Mouse (Mus musculus) limb, embryonic 14.5 days (tissue): ENCODE measurements around the gene Ets1. TPM values are rescaled to one million over a fixed set of nuclear protein-coding genes. Genes with fewer than 3 reads are reported as not detected.

Experiments
- ATAC-seq: fragments of 200-750 bp; cut with Nextera tagmentation; 2 replicates; pipeline ENCODE4 v1.8.0; 2017; ENCODE audit warnings: low read depth, moderate number of reproducible peaks, moderate TSS enrichment; ENCODE audit not compliant: low FRiP score
- DNase-seq: peaks from one replicate; pipeline ENCODE4 v3.0.0-alpha.2; 2015; ENCODE audit warnings: low spot score
- H3K27ac ChIP-seq: fragments of 300-500 bp; sonication (generic); replicated peaks from 2 replicates; pipeline ENCODE4 v1.5.1; 2014; ENCODE audit warnings: low read depth, mild to moderate bottlenecking, low read length, moderate library complexity, mixed read lengths
- H3K27me3 ChIP-seq: fragments of 300-500 bp; sonication (generic); 2 replicates; pipeline ENCODE4 v1.6.1; 2014; ENCODE audit warnings: low read length, mixed read lengths; ENCODE audit not compliant: control insufficient read depth, insufficient read depth
- H3K36me3 ChIP-seq: fragments of 300-500 bp; sonication (generic); 2 replicates; pipeline ENCODE4 v1.6.1; 2014; ENCODE audit warnings: mild to moderate bottlenecking, low read length, moderate library complexity, mixed read lengths; ENCODE audit not compliant: control insufficient read depth, insufficient read depth
- H3K4me1 ChIP-seq: fragments of 300-500 bp; sonication (generic); 2 replicates; pipeline ENCODE4 v1.6.1; 2014; ENCODE audit warnings: antibody characterized with exemption, low read length, mixed read lengths; ENCODE audit not compliant: control insufficient read depth, insufficient read depth
- H3K4me2 ChIP-seq: fragments of 300-500 bp; sonication (generic); replicated peaks from 2 replicates; pipeline ENCODE4 v1.6.1; 2014; ENCODE audit warnings: low read depth, mild to moderate bottlenecking, low read length, moderate library complexity; ENCODE audit not compliant: severe bottlenecking
- H3K4me3 ChIP-seq: fragments of 300-500 bp; sonication (generic); replicated peaks from 2 replicates; pipeline ENCODE4 v1.5.1; 2014; ENCODE audit warnings: low read length
- H3K9ac ChIP-seq: fragments of 300-500 bp; sonication (generic); 2 replicates; pipeline ENCODE4 v1.6.1; 2014; ENCODE audit warnings: mild to moderate bottlenecking, low read depth, low read length, moderate library complexity; ENCODE audit not compliant: severe bottlenecking
- H3K9me3 ChIP-seq: fragments of 300-500 bp; sonication (generic); 2 replicates; pipeline ENCODE4 v1.6.1; 2016; ENCODE audit warnings: low read length; ENCODE audit not compliant: control insufficient read depth
- POLR2A ChIP-seq: fragments of 200-500 bp; IDR thresholded peaks from 2 replicates; pipeline ENCODE4 v1.8.0; 2012; ENCODE audit warnings: inconsistent platforms, mild to moderate bottlenecking, moderate library complexity, borderline replicate concordance; ENCODE audit not compliant: insufficient read depth, insufficient read length; ENCODE audit errors: extremely low read depth
- WGBS: fragments of 180-500 bp; shearing (Covaris S2); extraction: QIAGEN DNeasy Blood & Tissue Kit; methylation state at CpG from one replicate; pipeline ENCODE4 v1.1.7; 2014; 5-methylcytosine and 5-hydroxymethylcytosine counted together
- polyA plus RNA-seq, 2 experiments: library from polyadenylated mRNA; depleted of rRNA in 1 of 2; stranded (reverse) in 1 of 2; unstranded in 1 of 2; fragments of >200 nt; fragmentation: Nextera tagmentation in 1 of 2; extraction: Ambion mirVana in 1 of 2; gene quantifications; 2 replicates each; pipeline versions ENCODE4 v1.2.1 to v1.2.3; 2012 to 2014

The Ets1 gene
- polyA plus RNA-seq, 2 experiments: 21.3 to 34.3 TPM

GRCm38 (mm10) chr9:32778866-32779265, 142.8 kb downstream of the Ets1 start:
- DNase-seq: no peak
- WGBS: 74% methylated on average over 1 of the region's 1 CpGs
- ATAC-seq: no peak
- Histone ChIP-seq H3K27me3 (no peaks in the 10 kb centered on the region), H3K9ac (no peak overlapping the region), H3K27ac (no peak overlapping the region), H3K4me3 (no peak overlapping the region), H3K4me1 (0 out of 2 replicates have a peak, but pooled peaks cover 4% of the 10 kb centered on the region), H3K9me3 (no peaks in the 10 kb centered on the region), H3K36me3 (no peaks in the 10 kb centered on the region), H3K4me2 (no peak overlapping the region)
- no peak for TF ChIP-seq POLR2A

DNA sequence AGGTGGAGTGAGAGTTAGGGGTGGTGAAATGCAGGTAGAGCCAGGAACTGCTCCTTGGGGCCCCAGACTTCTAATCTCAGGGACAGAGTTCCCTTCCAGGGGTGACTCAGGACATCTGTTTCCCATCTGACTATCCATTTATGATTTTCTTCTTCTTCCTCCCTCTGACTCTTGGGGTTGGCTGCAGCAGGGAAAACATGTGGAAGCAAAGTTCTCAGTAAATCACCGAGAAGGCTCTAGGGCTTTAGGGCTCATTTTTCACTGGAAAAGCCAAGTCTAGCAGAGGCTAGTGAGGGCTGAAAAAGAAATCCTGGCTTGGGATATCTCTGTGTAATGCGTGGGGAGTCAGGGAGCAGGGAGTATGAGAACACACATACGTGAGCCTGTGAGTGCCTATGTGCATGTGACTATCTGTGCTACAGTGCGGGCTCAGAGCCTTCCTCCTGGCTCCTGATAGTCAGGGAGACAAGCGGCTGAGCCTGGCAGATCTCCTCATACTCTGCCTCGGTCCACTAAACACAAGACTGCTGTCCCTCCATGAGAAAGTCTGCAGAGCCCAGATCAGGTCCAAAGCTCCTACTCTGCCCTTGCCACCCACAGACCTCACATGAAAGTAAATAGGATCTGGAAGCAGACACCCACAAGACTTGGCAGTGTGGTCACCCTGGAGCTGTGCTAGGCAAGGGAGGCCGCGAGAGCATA, 146.5 kb downstream of the Ets1 start:
- Histone ChIP-seq H3K27me3 (no peaks in the 10 kb centered on the region), H3K4me2 (no peak overlapping the region), H3K36me3 (no peaks in the 10 kb centered on the region), H3K9me3 (no peaks in the 10 kb centered on the region), H3K4me3 (no peak overlapping the region), H3K4me1 (peaks cover 12% of the 10 kb centered on the region), H3K9ac (no peak overlapping the region), H3K27ac (no peak overlapping the region)
- WGBS: 64% methylated on average over 8 of the region's 8 CpGs
- 0 out of 2 replicates have a peak, but pooled peaks have one; percentile 12 for ATAC-seq
- TF ChIP-seq POLR2A: no peak
- peak; percentile 26 for DNase-seq

GRCm38 (mm10) chr9:32787091-32787490, 151.1 kb downstream of the Ets1 start:
- no peak for TF ChIP-seq POLR2A
- no peaks in the 10 kb centered on the region for H3K36me3 ChIP-seq
- H3K4me3 ChIP-seq: no peak overlapping the region
- ATAC-seq (no peak), DNase-seq (peak; percentile 10)
- H3K4me2 ChIP-seq: no peak overlapping the region
- no peaks in the 10 kb centered on the region for H3K9me3 ChIP-seq
- no peaks in the 10 kb centered on the region for H3K27me3 ChIP-seq
- H3K4me1 ChIP-seq: peaks cover 18% of the 10 kb centered on the region
- 49% methylated on average over 7 of the region's 7 CpGs for WGBS
- H3K27ac ChIP-seq: no peak overlapping the region
- H3K9ac ChIP-seq: no peak overlapping the region

DNA sequence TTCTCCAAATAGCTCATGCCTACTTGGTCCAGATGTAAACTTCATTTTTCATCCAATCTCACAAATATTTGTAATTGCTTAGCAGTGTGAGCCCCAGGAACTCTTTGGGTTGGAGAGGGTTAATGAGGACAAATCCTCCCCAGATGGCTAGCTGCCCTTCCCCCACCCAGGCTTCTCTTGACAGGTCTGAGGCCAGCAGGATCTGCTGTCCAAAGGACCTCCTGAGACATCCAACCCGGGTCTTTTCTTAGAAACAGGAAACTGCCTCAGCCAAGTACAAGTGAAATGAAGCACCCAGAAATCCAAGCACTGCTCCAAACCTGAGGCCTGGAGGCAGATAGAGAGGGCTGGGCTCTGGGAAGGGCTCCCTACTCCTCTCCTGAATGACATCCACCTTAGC, 151.6 kb downstream of the Ets1 start:
- no peak for TF ChIP-seq POLR2A
- Histone ChIP-seq H3K27me3 (no peaks in the 10 kb centered on the region), H3K9me3 (no peaks in the 10 kb centered on the region), H3K9ac (no peak overlapping the region), H3K4me3 (no peak overlapping the region), H3K27ac (no peak overlapping the region), H3K36me3 (no peaks in the 10 kb centered on the region), H3K4me2 (no peak overlapping the region), H3K4me1 (peaks cover 16% of the 10 kb centered on the region)
- ATAC-seq (peak; percentile 65), DNase-seq (peak; percentile 40)
- WGBS: 11% methylated on average over 1 of the region's 1 CpGs

GRCm38 (mm10) chr9:32789306-32789705, 153.3 kb downstream of the Ets1 start:
- no peak for TF ChIP-seq POLR2A
- Histone ChIP-seq H3K36me3 (no peaks in the 10 kb centered on the region), H3K27me3 (no peaks in the 10 kb centered on the region), H3K9me3 (no peaks in the 10 kb centered on the region), H3K9ac (no peak overlapping the region), H3K4me3 (no peak overlapping the region), H3K4me2 (no peak overlapping the region), H3K27ac (no peak overlapping the region), H3K4me1 (peaks cover 14% of the 10 kb centered on the region)
- WGBS: 55% methylated on average over 7 of the region's 7 CpGs
- DNase-seq: no peak
- ATAC-seq: no peak
